In genomic region chr7:122351816-122352215, GRCm38 (mm10) we compare ENCODE assay signal across 15 mouse cellular contexts.
DNase-seq lines count a peak whose midpoint lies in the region; ATAC-seq lines count a peak whose summit lies in the region.
"Had no signal": no experiment of that assay in that cellular context is flagged by ENCODE, and none has a peak within 500 bp of the region (broad histone marks: within the 10 kb centered on the region; RNA-seq: fewer than 3 reads in every experiment).

No protein-coding gene starts in this region.

- no peak overlapping the region for H3K4me3 ChIP-seq in heart, embryonic 16.5 days (ENCODE audit: low read length)
- no peak overlapping the region for H3K4me3 ChIP-seq in neural tube, embryonic 13.5 days
- H3K4me3 ChIP-seq in neural tube, embryonic 15.5 days (replicated peaks), result no peak overlapping the region
- H3K4me3 ChIP-seq: heart, embryonic 15.5 days; limb, embryonic 12.5 days; neural tube, embryonic 12.5 days had no signal

- H3K36me3 ChIP-seq in heart, embryonic 16.5 days (ENCODE audit: control insufficient read depth, insufficient read depth), result no peaks in the 10 kb centered on the region
- H3K36me3 ChIP-seq in neural tube, embryonic 13.5 days, result no peaks in the 10 kb centered on the region
- H3K36me3 ChIP-seq in neural tube, embryonic 15.5 days, result no peaks in the 10 kb centered on the region
- H3K36me3 ChIP-seq: heart, embryonic 15.5 days; limb, embryonic 12.5 days; neural tube, embryonic 12.5 days had no signal

- no peak overlapping the region for H3K9ac ChIP-seq in heart, embryonic 16.5 days (ENCODE audit: low read length)
- H3K9ac ChIP-seq in neural tube, embryonic 13.5 days, result no peak overlapping the region
- H3K9ac ChIP-seq in neural tube, embryonic 15.5 days (replicated peaks), result no peak overlapping the region
- H3K9ac ChIP-seq: heart, embryonic 15.5 days; limb, embryonic 12.5 days; neural tube, embryonic 12.5 days had no signal

- peaks cover 5% of the 10 kb centered on the region; the same call in 1 of the 2 replicates for H3K4me1 ChIP-seq in heart, embryonic 16.5 days (ENCODE audit: control insufficient read depth, insufficient read depth, low read length)
- H3K4me1 ChIP-seq in neural tube, embryonic 13.5 days (replicated peaks), result peaks cover 27% of the 10 kb centered on the region
- H3K4me1 ChIP-seq in neural tube, embryonic 15.5 days, result peaks cover 25% of the 10 kb centered on the region
- H3K4me1 ChIP-seq: heart, embryonic 15.5 days had no signal

- 66% methylated on average over 4 of the region's 4 CpGs for WGBS in heart, embryonic 16.5 days
- 88% methylated on average over 4 of the region's 4 CpGs for WGBS in neural tube, embryonic 13.5 days
- 85% methylated on average over 4 of the region's 4 CpGs for WGBS in neural tube, embryonic 15.5 days

- intact Hi-C loops in heart, postnatal 10 days (cut with DNase I), result no loop called here

- no peak for DNase-seq in heart, postnatal 10 days
- no peak for DNase-seq in neural tube, embryonic 10.5 days (ENCODE audit: extremely low spot score, low spot score)
- DNase-seq in adrenal gland, postnatal 14 days, result no peak
- DNase-seq in cerebellum, postnatal 4 days (ENCODE audit: low spot score in 2 of 2), result no peak
- no peak for DNase-seq in cerebellum, postnatal 36 days
- DNase-seq: kidney, postnatal 4 days; lung, adult 18-20 months; retina, postnatal 1 day had no signal

- peak overlapping the region; percentile 41; the same call in 1 of the 2 replicates for H3K27ac ChIP-seq in heart, embryonic 16.5 days (ENCODE audit: low read length)
- H3K27ac ChIP-seq in neural tube, embryonic 13.5 days (replicated peaks), result peak overlapping the region; percentile 72; the same call in 1 of the 2 replicates
- H3K27ac ChIP-seq in neural tube, embryonic 15.5 days (replicated peaks), result 0 out of 2 replicates have a peak overlapping the region, but pooled peaks have one; percentile 69
- H3K27ac ChIP-seq: heart, embryonic 15.5 days; limb, embryonic 12.5 days; neural tube, embryonic 12.5 days had no signal

- no peak overlapping the region for H3K4me2 ChIP-seq in heart, embryonic 16.5 days (ENCODE audit: low read depth, low read length)
- no peak overlapping the region for H3K4me2 ChIP-seq in neural tube, embryonic 13.5 days
- no peak overlapping the region for H3K4me2 ChIP-seq in neural tube, embryonic 15.5 days
- H3K4me2 ChIP-seq: heart, embryonic 15.5 days; limb, embryonic 12.5 days; neural tube, embryonic 12.5 days had no signal

- H3K9me3 ChIP-seq in heart, embryonic 16.5 days (replicated peaks; ENCODE audit: control insufficient read depth, low read length), result no peaks in the 10 kb centered on the region
- H3K9me3 ChIP-seq in neural tube, embryonic 13.5 days, result no peaks in the 10 kb centered on the region
- H3K9me3 ChIP-seq in neural tube, embryonic 15.5 days (replicated peaks), result no peaks in the 10 kb centered on the region
- H3K9me3 ChIP-seq: heart, embryonic 15.5 days; limb, embryonic 12.5 days; neural tube, embryonic 12.5 days had no signal

- peak; percentile 23; the same call in 1 of the 2 replicates for ATAC-seq in heart, embryonic 16.5 days (replicated peaks; ENCODE audit: extremely low read depth, insufficient read depth, low FRiP score)
- ATAC-seq in neural tube, embryonic 13.5 days (ENCODE audit: low read depth), result no peak
- no peak for ATAC-seq in neural tube, embryonic 15.5 days (ENCODE audit: low FRiP score)
- ATAC-seq: intestine, postnatal 0 days had no signal

- H3K27me3 ChIP-seq in heart, embryonic 16.5 days (ENCODE audit: control insufficient read depth, insufficient read depth, low read length), result no peaks in the 10 kb centered on the region
- H3K27me3 ChIP-seq in neural tube, embryonic 13.5 days, result no peaks in the 10 kb centered on the region
- no peaks in the 10 kb centered on the region for H3K27me3 ChIP-seq in neural tube, embryonic 15.5 days (replicated peaks)
- H3K27me3 ChIP-seq: heart, embryonic 15.5 days; neural tube, embryonic 12.5 days had no signal
